Comparison of ENCODE assay signal across 13 mouse cellular contexts in the genomic region with DNA sequence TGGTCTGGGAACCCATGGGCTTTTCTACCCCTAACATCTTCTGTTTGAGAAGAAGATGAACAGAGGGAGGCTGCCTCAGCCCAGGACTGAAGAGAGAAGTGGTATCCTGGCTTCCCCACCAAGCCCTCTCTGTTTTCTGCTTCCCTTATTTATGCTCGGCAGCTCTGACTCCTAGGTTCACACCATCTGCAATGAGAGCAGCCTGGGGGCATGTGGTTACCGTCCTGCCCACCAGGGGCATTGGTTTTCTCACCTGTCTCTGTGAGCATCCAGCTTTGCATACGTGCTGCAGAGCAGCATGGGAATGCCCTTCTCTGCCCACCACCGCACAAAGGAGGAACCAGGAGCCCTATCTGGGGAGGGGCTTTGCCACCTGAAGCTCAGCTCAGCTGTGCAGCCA.
DNase-seq lines count a peak whose midpoint lies in the region; ATAC-seq and TF ChIP-seq lines count a peak whose summit lies in the region.
"Had no signal": no experiment of that assay in that cellular context is flagged by ENCODE, and none has a peak within 500 bp of the region (broad histone marks: within the 10 kb centered on the region; RNA-seq: fewer than 3 reads in every experiment).

No protein-coding gene starts in this region.

- H3K4me2 ChIP-seq in kidney, postnatal 0 days (ENCODE audit: low read length) = no peak overlapping the region
- H3K4me2 ChIP-seq in neural tube, embryonic 15.5 days = no peak overlapping the region
- H3K4me2 ChIP-seq: hindbrain, embryonic 15.5 days; lung, embryonic 15.5 days had no signal

- no peak overlapping the region for H3K27ac ChIP-seq in kidney, postnatal 0 days
- H3K27ac ChIP-seq in neural tube, embryonic 15.5 days (replicated peaks) = no peak overlapping the region
- H3K27ac ChIP-seq: hindbrain, embryonic 15.5 days; lung, embryonic 15.5 days had no signal

- TF ChIP-seq CTCF in kidney, postnatal 0 days (IDR thresholded peaks at IDR 0.05; ENCODE audit: low read depth) = peak; percentile 48

- 37% methylated on average over 4 of the region's 4 CpGs for WGBS in kidney, postnatal 0 days
- 51% methylated on average over 4 of the region's 4 CpGs for WGBS in neural tube, embryonic 15.5 days

- DNase-seq in kidney, postnatal 0 days (ENCODE audit: low spot score) = no peak
- no peak for DNase-seq in kidney, adult 18-20 months
- DNase-seq in A20 (ENCODE audit: low read depth, low spot score) (peak; percentile 72), MN1 (ENCODE audit: low spot score) (peak; percentile 23)
- DNase-seq in gastrocnemius, postnatal 10 days = no peak
- DNase-seq: cerebellum, postnatal 36 days; heart, adult 11 months; layer of hippocampus, postnatal 36 days had no signal

- H3K9ac ChIP-seq in kidney, postnatal 0 days (ENCODE audit: low read depth, low read length) = no peak overlapping the region
- no peak overlapping the region for H3K9ac ChIP-seq in neural tube, embryonic 15.5 days (replicated peaks)
- H3K9ac ChIP-seq: hindbrain, embryonic 15.5 days; lung, embryonic 15.5 days had no signal

- H3K4me3 ChIP-seq in kidney, postnatal 0 days (replicated peaks; ENCODE audit: low read depth, low read length) = no peak overlapping the region
- no peak overlapping the region for H3K4me3 ChIP-seq in neural tube, embryonic 15.5 days (replicated peaks)
- H3K4me3 ChIP-seq: hindbrain, embryonic 15.5 days; lung, embryonic 15.5 days had no signal

- H3K27me3 ChIP-seq in kidney, postnatal 0 days (ENCODE audit: insufficient read depth, low read length) = no peaks in the 10 kb centered on the region
- peaks cover 13% of the 10 kb centered on the region for H3K27me3 ChIP-seq in neural tube, embryonic 15.5 days (replicated peaks)
- H3K27me3 ChIP-seq: lung, embryonic 15.5 days had no signal

- H3K9me3 ChIP-seq in kidney, postnatal 0 days (replicated peaks; ENCODE audit: low read length) = no peaks in the 10 kb centered on the region
- H3K9me3 ChIP-seq in neural tube, embryonic 15.5 days (replicated peaks) = no peaks in the 10 kb centered on the region
- H3K9me3 ChIP-seq: hindbrain, embryonic 15.5 days; lung, embryonic 15.5 days had no signal

- no peak for ATAC-seq in kidney, postnatal 0 days (replicated peaks; ENCODE audit: low FRiP score, low read depth)
- peak; percentile 58 for ATAC-seq in megakaryocyte, adult 5-6 weeks (ENCODE audit: poor library complexity, severe bottlenecking)
- ATAC-seq in activated CD4-positive, CD25-positive, alpha-beta regulatory T cell, adult 4 months = no peak
- ATAC-seq in neural tube, embryonic 15.5 days (ENCODE audit: low FRiP score) = no peak

- no peaks in the 10 kb centered on the region for H3K36me3 ChIP-seq in kidney, postnatal 0 days (ENCODE audit: insufficient read depth, low read length)
- no peaks in the 10 kb centered on the region for H3K36me3 ChIP-seq in neural tube, embryonic 15.5 days
- H3K36me3 ChIP-seq: hindbrain, embryonic 15.5 days; lung, embryonic 15.5 days had no signal

- peaks cover 12% of the 10 kb centered on the region for H3K4me1 ChIP-seq in kidney, postnatal 0 days (replicated peaks; ENCODE audit: insufficient read depth, low read length)
- peaks cover 14% of the 10 kb centered on the region for H3K4me1 ChIP-seq in neural tube, embryonic 15.5 days

Comparison
In these comparisons a context has a peak if more than half of its experiments do, and no peak if none do; other contexts are left out.
1. DNase-seq: peak in A20 (single experiment) and MN1 (single experiment); none in kidney, postnatal 0 days (single experiment), kidney, adult 18-20 months (single experiment) and gastrocnemius, postnatal 10 days (single experiment).